Mouse (Mus musculus): ENCODE measurements around the gene Mucl3. TPM values are rescaled to one million over a fixed set of nuclear protein-coding genes. Genes with fewer than 3 reads are reported as not detected.

Mucl3 gene
- polyA plus RNA-seq, 1 experiment from 2014 or later: 0.15 TPM

GRCm38 (mm10) chr17:35601736-35602354 lies 41.6 kb downstream of the Mucl3 start:
- WGBS: 46% methylated on average over 8 of the region's 8 CpGs
- no peak overlapping the region for H3K4me3 ChIP-seq (ENCODE audit: low read length)
- H3K36me3 ChIP-seq (ENCODE audit: control insufficient read depth, insufficient read depth, low read length): no peaks in the 10 kb centered on the region
- H3K27ac ChIP-seq (ENCODE audit: low read depth, low read length): no peak overlapping the region
- no peak overlapping the region for H3K4me2 ChIP-seq (replicated peaks; ENCODE audit: low read depth, low read length)
- H3K27me3 ChIP-seq (ENCODE audit: control insufficient read depth, insufficient read depth, low read length): no peaks in the 10 kb centered on the region
- H3K4me1 ChIP-seq (ENCODE audit: control insufficient read depth, insufficient read depth, low read length): no peaks in the 10 kb centered on the region
- ATAC-seq (ENCODE audit: low FRiP score, low TSS enrichment): no peak; the same call in 1 of the 2 replicates
- H3K9me3 ChIP-seq (ENCODE audit: control insufficient read depth, low read length): no peaks in the 10 kb centered on the region
- no peak overlapping the region for H3K9ac ChIP-seq (ENCODE audit: low read depth, low read length)

GRCm38 (mm10) chr17:35601249-35601648 lies 42.2 kb downstream of the Mucl3 start, which contains the start of gene Sfta2:
Sfta2 (plus strand) TSS chr17:35601549.
- Histone ChIP-seq H3K9me3 (ENCODE audit: control insufficient read depth, low read length) (no peaks in the 10 kb centered on the region), H3K4me2 (replicated peaks; ENCODE audit: low read depth, low read length) (no peak within 1 kb of the TSS), H3K27me3 (ENCODE audit: control insufficient read depth, insufficient read depth, low read length) (no peaks in the 10 kb centered on the region), H3K4me3 (ENCODE audit: low read length) (no peak within 1 kb of the TSS), H3K4me1 (ENCODE audit: control insufficient read depth, insufficient read depth, low read length) (no peaks in the 10 kb centered on the region), H3K27ac (ENCODE audit: low read depth, low read length) (no peak within 1 kb of the TSS), H3K36me3 (ENCODE audit: control insufficient read depth, insufficient read depth, low read length) (no peaks in the 10 kb centered on the region), H3K9ac (ENCODE audit: low read depth, low read length) (no peak within 1 kb of the TSS)
- ATAC-seq (ENCODE audit: low FRiP score, low TSS enrichment): no peak
- WGBS: 52% methylated on average over 2 of the region's 2 CpGs

DNA sequence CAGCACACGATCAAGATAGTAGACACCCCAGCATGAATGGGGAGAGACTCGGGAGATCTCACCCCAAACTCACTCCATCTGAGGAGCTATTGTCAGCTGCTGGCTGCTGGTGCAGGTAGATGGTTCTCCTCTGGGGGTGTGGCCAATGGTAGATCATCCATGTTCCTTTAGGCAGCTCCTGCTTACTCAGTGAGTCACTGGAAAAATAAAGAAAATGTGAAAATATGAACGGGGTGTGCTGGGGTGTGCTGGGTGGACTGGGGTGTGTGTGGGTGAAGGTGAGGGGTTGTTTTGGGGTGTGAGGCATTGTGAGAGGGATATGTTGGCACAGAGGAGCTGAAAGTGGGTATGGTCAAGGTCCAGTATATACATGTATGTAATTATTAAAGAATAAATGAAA lies 46.1 kb downstream of the Mucl3 start:
- WGBS: 93% methylated on average over 3 of the region's 3 CpGs
- no peaks in the 10 kb centered on the region for H3K27me3 ChIP-seq (ENCODE audit: control insufficient read depth, insufficient read depth, low read length)
- ATAC-seq (ENCODE audit: low FRiP score, low TSS enrichment): no peak

DNA sequence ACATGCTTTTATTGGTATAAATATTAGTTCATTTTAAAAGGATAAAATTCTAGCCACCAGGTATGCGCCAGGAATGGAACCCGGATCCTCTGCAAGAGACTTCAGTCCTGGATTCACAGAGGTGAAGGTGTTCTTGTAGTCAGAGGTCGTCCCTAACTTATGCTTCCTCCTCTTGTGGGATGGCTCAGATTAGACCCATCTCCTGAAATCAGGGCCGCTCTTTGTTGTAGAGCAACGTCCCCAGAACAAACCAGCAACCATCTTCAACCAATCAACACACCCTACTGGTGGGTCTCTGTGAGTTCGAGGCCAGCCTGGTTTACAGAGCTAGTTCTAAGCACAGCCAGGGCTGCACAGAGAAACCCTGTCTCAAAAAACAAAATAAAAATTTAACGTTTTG lies 49.0 kb downstream of the Mucl3 start:
- no peak overlapping the region for H3K9ac ChIP-seq (ENCODE audit: low read depth, low read length)
- H3K4me1 ChIP-seq (ENCODE audit: control insufficient read depth, insufficient read depth, low read length): no peaks in the 10 kb centered on the region; the same call in 1 of the 2 replicates
- no peak overlapping the region for H3K4me3 ChIP-seq (ENCODE audit: low read length)
- WGBS: 87% methylated on average over 7 of the region's 7 CpGs
- ATAC-seq (ENCODE audit: low FRiP score, low TSS enrichment): no peak
- H3K9me3 ChIP-seq (ENCODE audit: control insufficient read depth, low read length): no peaks in the 10 kb centered on the region
- H3K27ac ChIP-seq (ENCODE audit: low read depth, low read length): no peak overlapping the region
- H3K36me3 ChIP-seq (ENCODE audit: control insufficient read depth, insufficient read depth, low read length): no peaks in the 10 kb centered on the region
- H3K27me3 ChIP-seq (ENCODE audit: control insufficient read depth, insufficient read depth, low read length): no peaks in the 10 kb centered on the region
- no peak overlapping the region for H3K4me2 ChIP-seq (replicated peaks; ENCODE audit: low read depth, low read length)

More for the DNA sequence above, 46.1 kb downstream of the Mucl3 start:
- H3K4me1 ChIP-seq (ENCODE audit: control insufficient read depth, insufficient read depth, low read length): no peaks in the 10 kb centered on the region
- H3K9me3 ChIP-seq (ENCODE audit: control insufficient read depth, low read length): no peaks in the 10 kb centered on the region
- H3K36me3 ChIP-seq (ENCODE audit: control insufficient read depth, insufficient read depth, low read length): no peaks in the 10 kb centered on the region
- no peak overlapping the region for H3K4me3 ChIP-seq (ENCODE audit: low read length)
- H3K27ac ChIP-seq (ENCODE audit: low read depth, low read length): no peak overlapping the region
- H3K4me2 ChIP-seq (replicated peaks; ENCODE audit: low read depth, low read length): no peak overlapping the region
- H3K9ac ChIP-seq (ENCODE audit: low read depth, low read length): no peak overlapping the region

- Histone ChIP-seq H3K4me2 (replicated peaks; ENCODE audit: low read depth, low read length) (no peak overlapping the region), H3K27me3 (ENCODE audit: control insufficient read depth, insufficient read depth, low read length) (no peaks in the 10 kb centered on the region), H3K4me1 (ENCODE audit: control insufficient read depth, insufficient read depth, low read length) (no peaks in the 10 kb centered on the region; the same call in 1 of the 2 replicates), H3K4me3 (ENCODE audit: low read length) (no peak overlapping the region), H3K9ac (ENCODE audit: low read depth, low read length) (no peak overlapping the region), H3K36me3 (ENCODE audit: control insufficient read depth, insufficient read depth, low read length) (no peaks in the 10 kb centered on the region), H3K27ac (ENCODE audit: low read depth, low read length) (no peak overlapping the region), H3K9me3 (ENCODE audit: control insufficient read depth, low read length) (no peaks in the 10 kb centered on the region)
- WGBS: 41% methylated on average over 4 of the region's 4 CpGs
- ATAC-seq (ENCODE audit: low FRiP score, low TSS enrichment): no peak
These were observed 49.7 kb downstream of the Mucl3 start for GRCm38 (mm10) chr17:35593786-35594185.

- ATAC-seq (ENCODE audit: low FRiP score, low TSS enrichment): no peak
- Histone ChIP-seq H3K36me3 (ENCODE audit: control insufficient read depth, insufficient read depth, low read length) (no peaks in the 10 kb centered on the region), H3K9ac (ENCODE audit: low read depth, low read length) (no peak overlapping the region), H3K4me2 (replicated peaks; ENCODE audit: low read depth, low read length) (no peak overlapping the region), H3K4me1 (ENCODE audit: control insufficient read depth, insufficient read depth, low read length) (no peaks in the 10 kb centered on the region; the same call in 1 of the 2 replicates), H3K27ac (ENCODE audit: low read depth, low read length) (no peak overlapping the region), H3K9me3 (ENCODE audit: control insufficient read depth, low read length) (no peaks in the 10 kb centered on the region), H3K27me3 (ENCODE audit: control insufficient read depth, insufficient read depth, low read length) (no peaks in the 10 kb centered on the region), H3K4me3 (ENCODE audit: low read length) (no peak overlapping the region)
- 83% methylated on average over 9 of the region's 9 CpGs for WGBS
These were observed 51.4 kb downstream of the Mucl3 start for GRCm38 (mm10) chr17:35592131-35592530.

- H3K27ac ChIP-seq (ENCODE audit: low read depth, low read length): no peak overlapping the region
- H3K36me3 ChIP-seq (ENCODE audit: control insufficient read depth, insufficient read depth, low read length): no peaks in the 10 kb centered on the region
- no peaks in the 10 kb centered on the region; the same call in 1 of the 2 replicates for H3K4me1 ChIP-seq (ENCODE audit: control insufficient read depth, insufficient read depth, low read length)
- no peaks in the 10 kb centered on the region for H3K27me3 ChIP-seq (ENCODE audit: control insufficient read depth, insufficient read depth, low read length)
- WGBS: 89% methylated on average over 15 of the region's 15 CpGs
- no peak overlapping the region for H3K9ac ChIP-seq (ENCODE audit: low read depth, low read length)
- no peaks in the 10 kb centered on the region for H3K9me3 ChIP-seq (ENCODE audit: control insufficient read depth, low read length)
- no peak for ATAC-seq (ENCODE audit: low FRiP score, low TSS enrichment)
- no peak overlapping the region for H3K4me2 ChIP-seq (replicated peaks; ENCODE audit: low read depth, low read length)
- H3K4me3 ChIP-seq (ENCODE audit: low read length): no peak overlapping the region
These were observed 51.8 kb downstream of the Mucl3 start for GRCm38 (mm10) chr17:35591731-35592130.

- H3K4me2 ChIP-seq (replicated peaks; ENCODE audit: low read depth, low read length): no peak overlapping the region
- WGBS: 96% methylated on average over 7 of the region's 7 CpGs
- no peaks in the 10 kb centered on the region for H3K9me3 ChIP-seq (ENCODE audit: control insufficient read depth, low read length)
- H3K27ac ChIP-seq (ENCODE audit: low read depth, low read length): no peak overlapping the region
- no peaks in the 10 kb centered on the region; the same call in 1 of the 2 replicates for H3K4me1 ChIP-seq (ENCODE audit: control insufficient read depth, insufficient read depth, low read length)
- H3K27me3 ChIP-seq (ENCODE audit: control insufficient read depth, insufficient read depth, low read length): no peaks in the 10 kb centered on the region
- no peak for ATAC-seq (ENCODE audit: low FRiP score, low TSS enrichment)
- H3K9ac ChIP-seq (ENCODE audit: low read depth, low read length): no peak overlapping the region
- no peaks in the 10 kb centered on the region for H3K36me3 ChIP-seq (ENCODE audit: control insufficient read depth, insufficient read depth, low read length)
- H3K4me3 ChIP-seq (ENCODE audit: low read length): no peak overlapping the region
These were observed 52.3 kb downstream of the Mucl3 start for GRCm38 (mm10) chr17:35591219-35591578.

- H3K4me2 ChIP-seq (replicated peaks; ENCODE audit: low read depth, low read length): no peak overlapping the region
- WGBS: 38% methylated on average over 21 of the region's 21 CpGs
These were observed 52.9 kb downstream of the Mucl3 start for GRCm38 (mm10) chr17:35590410-35591218.

More at GRCm38 (mm10) chr17:35590410-35591218, 52.9 kb downstream of the Mucl3 start:
- Histone ChIP-seq H3K27ac (ENCODE audit: low read depth, low read length) (no peak overlapping the region), H3K4me3 (ENCODE audit: low read length) (no peak overlapping the region), H3K27me3 (ENCODE audit: control insufficient read depth, insufficient read depth, low read length) (no peaks in the 10 kb centered on the region), H3K9ac (ENCODE audit: low read depth, low read length) (no peak overlapping the region), H3K9me3 (ENCODE audit: control insufficient read depth, low read length) (no peaks in the 10 kb centered on the region), H3K36me3 (ENCODE audit: control insufficient read depth, insufficient read depth, low read length) (no peaks in the 10 kb centered on the region), H3K4me1 (ENCODE audit: control insufficient read depth, insufficient read depth, low read length) (no peaks in the 10 kb centered on the region; the same call in 1 of the 2 replicates)
- peak; percentile 60 for ATAC-seq (ENCODE audit: low FRiP score, low TSS enrichment)
